Mouse (Mus musculus): Measurements from ENCODE around the gene Pafah1b3. TPM values are rescaled to one million over a fixed set of nuclear protein-coding genes. Genes with fewer than 3 reads are reported as not detected.
A peak's percentile ranks its signal among the peaks of the same experiment; 100 is the strongest.

The Pafah1b3 gene
- total and polyA plus RNA-seq, 3 experiments = 41.3 to 79.2 (median 76.9) TPM

- Histone ChIP-seq H3K27me3 (ENCODE audit: insufficient read depth, low read length) (no peaks in the 10 kb centered on the region), H3K9me3 (replicated peaks) (no peaks in the 10 kb centered on the region), H3K36me3 (replicated peaks) (peaks cover 46% of the 10 kb centered on the region), H3K4me1 (ENCODE audit: insufficient read depth, low read depth, low read length) (peaks cover 52% of the 10 kb centered on the region), H3K4me3 (ENCODE audit: low read depth, low read length) (peak overlapping the region; percentile 93)
- ATAC-seq (ENCODE audit: extremely low read depth, insufficient number of reproducible peaks, low FRiP score, poor library complexity, severe bottlenecking) (no peak), DNase-seq (ENCODE audit: low spot score) (no peak)
- TF ChIP-seq GATA1 (IDR thresholded peaks at IDR 0.05; ENCODE audit: borderline replicate concordance, low read length) (no peak), GATA2 (IDR thresholded peaks at IDR 0.05; ENCODE audit: borderline replicate concordance, low read depth, low read length) (no peak), POLR2AphosphoS5 (IDR thresholded peaks at IDR 0.05; ENCODE audit: insufficient replicate concordance, low read depth, low read length) (no peak), CTCF (IDR thresholded peaks at IDR 0.05; ENCODE audit: low read depth, low read length) (no peak), TAL1 (conservative IDR thresholded peaks at IDR 0.05; ENCODE audit: low read depth, low read length) (no peak)
Observed at GRCm38 (mm10) chr7:25296945-25297453, 787 bp downstream of the Pafah1b3 start.

GRCm38 (mm10) chr7:25294960-25295722 lies 2.6 kb downstream of the Pafah1b3 start:
- no peak for TF ChIP-seq TAL1 (conservative IDR thresholded peaks at IDR 0.05; ENCODE audit: low read depth, low read length)
- no peak for TF ChIP-seq GATA2 (IDR thresholded peaks at IDR 0.05; ENCODE audit: borderline replicate concordance, low read depth, low read length)
- TF ChIP-seq GATA1 (IDR thresholded peaks at IDR 0.05; ENCODE audit: borderline replicate concordance, low read length) = no peak
- TF ChIP-seq POLR2AphosphoS5 (IDR thresholded peaks at IDR 0.05; ENCODE audit: insufficient replicate concordance, low read depth, low read length) = no peak
- ATAC-seq (ENCODE audit: extremely low read depth, insufficient number of reproducible peaks, low FRiP score, poor library complexity, severe bottlenecking) (no peak), DNase-seq (ENCODE audit: low spot score) (no peak)
- no peak overlapping the region for H3K4me3 ChIP-seq (ENCODE audit: low read depth, low read length)
- H3K9me3 ChIP-seq (replicated peaks) = no peaks in the 10 kb centered on the region
- no peaks in the 10 kb centered on the region for H3K27me3 ChIP-seq (ENCODE audit: insufficient read depth, low read length)
- peaks cover 65% of the 10 kb centered on the region for H3K36me3 ChIP-seq (replicated peaks)
- peaks cover 63% of the 10 kb centered on the region for H3K4me1 ChIP-seq (ENCODE audit: insufficient read depth, low read depth, low read length)

GRCm38 (mm10) chr7:25294495-25294894 lies 3.3 kb downstream of the Pafah1b3 start:
- H3K4me3 ChIP-seq (ENCODE audit: low read depth, low read length) = no peak overlapping the region
- H3K9me3 ChIP-seq (replicated peaks) = peaks cover 4% of the 10 kb centered on the region; the same call in 1 of the 2 replicates
- ATAC-seq (ENCODE audit: extremely low read depth, insufficient number of reproducible peaks, low FRiP score, poor library complexity, severe bottlenecking) = no peak
- TF ChIP-seq CTCF (IDR thresholded peaks at IDR 0.05; ENCODE audit: low read depth, low read length) (no peak), GATA2 (IDR thresholded peaks at IDR 0.05; ENCODE audit: borderline replicate concordance, low read depth, low read length) (no peak), TAL1 (conservative IDR thresholded peaks at IDR 0.05; ENCODE audit: low read depth, low read length) (no peak), GATA1 (IDR thresholded peaks at IDR 0.05; ENCODE audit: borderline replicate concordance, low read length) (no peak), POLR2AphosphoS5 (IDR thresholded peaks at IDR 0.05; ENCODE audit: insufficient replicate concordance, low read depth, low read length) (no peak)
- H3K27me3 ChIP-seq (ENCODE audit: insufficient read depth, low read length) = no peaks in the 10 kb centered on the region
- H3K36me3 ChIP-seq (replicated peaks) = peaks cover 71% of the 10 kb centered on the region
- H3K4me1 ChIP-seq (ENCODE audit: insufficient read depth, low read depth, low read length) = peaks cover 63% of the 10 kb centered on the region
- no peak for DNase-seq (ENCODE audit: low spot score)

GRCm38 (mm10) chr7:25293191-25293739 lies 4.5 kb downstream of the Pafah1b3 start:
- H3K4me3 ChIP-seq (ENCODE audit: low read depth, low read length) = no peak overlapping the region
- H3K36me3 ChIP-seq (replicated peaks) = peaks cover 84% of the 10 kb centered on the region
- peaks cover 66% of the 10 kb centered on the region for H3K4me1 ChIP-seq (ENCODE audit: insufficient read depth, low read depth, low read length)
- ATAC-seq (ENCODE audit: extremely low read depth, insufficient number of reproducible peaks, low FRiP score, poor library complexity, severe bottlenecking) (no peak), DNase-seq (ENCODE audit: low spot score) (no peak)
- no peaks in the 10 kb centered on the region for H3K27me3 ChIP-seq (ENCODE audit: insufficient read depth, low read length)
- no peak for TF ChIP-seq TAL1 (conservative IDR thresholded peaks at IDR 0.05; ENCODE audit: low read depth, low read length)
- no peak for TF ChIP-seq GATA1 (IDR thresholded peaks at IDR 0.05; ENCODE audit: borderline replicate concordance, low read length)
- TF ChIP-seq POLR2AphosphoS5 (IDR thresholded peaks at IDR 0.05; ENCODE audit: insufficient replicate concordance, low read depth, low read length) = no peak
- no peak for TF ChIP-seq CTCF (IDR thresholded peaks at IDR 0.05; ENCODE audit: low read depth, low read length)
- no peak for TF ChIP-seq GATA2 (IDR thresholded peaks at IDR 0.05; ENCODE audit: borderline replicate concordance, low read depth, low read length)
- H3K9me3 ChIP-seq (replicated peaks) = peaks cover 10% of the 10 kb centered on the region

GRCm38 (mm10) chr7:25292107-25292506 lies 5.7 kb downstream of the Pafah1b3 start:
- H3K9me3 ChIP-seq (replicated peaks) = peaks cover 10% of the 10 kb centered on the region
- H3K4me3 ChIP-seq (ENCODE audit: low read depth, low read length) = no peak overlapping the region
- no peak for DNase-seq (ENCODE audit: low spot score)
- no peak for ATAC-seq (ENCODE audit: extremely low read depth, insufficient number of reproducible peaks, low FRiP score, poor library complexity, severe bottlenecking)
- peaks cover 66% of the 10 kb centered on the region for H3K4me1 ChIP-seq (ENCODE audit: insufficient read depth, low read depth, low read length)
- no peaks in the 10 kb centered on the region for H3K27me3 ChIP-seq (ENCODE audit: insufficient read depth, low read length)
- peaks cover 95% of the 10 kb centered on the region for H3K36me3 ChIP-seq (replicated peaks)
- TF ChIP-seq GATA2 (IDR thresholded peaks at IDR 0.05; ENCODE audit: borderline replicate concordance, low read depth, low read length) = no peak
- TF ChIP-seq TAL1 (conservative IDR thresholded peaks at IDR 0.05; ENCODE audit: low read depth, low read length) = no peak
- no peak for TF ChIP-seq CTCF (IDR thresholded peaks at IDR 0.05; ENCODE audit: low read depth, low read length)
- TF ChIP-seq POLR2AphosphoS5 (IDR thresholded peaks at IDR 0.05; ENCODE audit: insufficient replicate concordance, low read depth, low read length) = no peak
- no peak for TF ChIP-seq GATA1 (IDR thresholded peaks at IDR 0.05; ENCODE audit: borderline replicate concordance, low read length)

GRCm38 (mm10) chr7:25290911-25291310 lies 6.9 kb downstream of the Pafah1b3 start:
- ATAC-seq (ENCODE audit: extremely low read depth, insufficient number of reproducible peaks, low FRiP score, poor library complexity, severe bottlenecking) (no peak), DNase-seq (ENCODE audit: low spot score) (no peak)
- Histone ChIP-seq H3K4me3 (ENCODE audit: low read depth, low read length) (no peak overlapping the region), H3K36me3 (replicated peaks) (peaks cover 100% of the 10 kb centered on the region), H3K27me3 (ENCODE audit: insufficient read depth, low read length) (no peaks in the 10 kb centered on the region), H3K9me3 (replicated peaks) (peaks cover 10% of the 10 kb centered on the region), H3K4me1 (ENCODE audit: insufficient read depth, low read depth, low read length) (peaks cover 64% of the 10 kb centered on the region)
- no peak for TF ChIP-seq POLR2AphosphoS5 (IDR thresholded peaks at IDR 0.05; ENCODE audit: insufficient replicate concordance, low read depth, low read length)
- TF ChIP-seq GATA2 (IDR thresholded peaks at IDR 0.05; ENCODE audit: borderline replicate concordance, low read depth, low read length) = no peak
- TF ChIP-seq TAL1 (conservative IDR thresholded peaks at IDR 0.05; ENCODE audit: low read depth, low read length) = no peak
- TF ChIP-seq CTCF (IDR thresholded peaks at IDR 0.05; ENCODE audit: low read depth, low read length) = no peak
- no peak for TF ChIP-seq GATA1 (IDR thresholded peaks at IDR 0.05; ENCODE audit: borderline replicate concordance, low read length)

Data from G1E (cell line).